Mouse (Mus musculus) megakaryocyte progenitor cell, adult 5-6 weeks (primary cell): ENCODE results near the gene Inpp4b. TPM values are rescaled to one million over a fixed set of nuclear protein-coding genes. Genes with fewer than 3 reads are reported as not detected.

Source experiments
- ATAC-seq: replicated peaks from 2 replicates; pipeline ENCODE4 v1.8.0; 2016; ENCODE audit warnings: mild to moderate bottlenecking, moderate TSS enrichment, inconsistent platforms; ENCODE audit not compliant: poor library complexity
- total RNA-seq, 2 experiments: library from RNA; stranded (forward) in 1 of 2; stranded (reverse) in 1 of 2; fragments of 157-497, 149-512 nt in 1 of 2; fragments of 200-1000 nt in 1 of 2; gene quantifications; 2 replicates each; pipeline versions ENCODE4 v1.2.3 to v1.2.4; 2015 to 2017

The Inpp4b gene
- total RNA-seq, 2 experiments from 2014 or later: 0.42 to 1.9 TPM

GRCm38 (mm10) chr8:82106131-82106530, 763.8 kb downstream of the Inpp4b start:
- ATAC-seq: no peak

- ATAC-seq: no peak
Observed at GRCm38 (mm10) chr8:82150272-82150671, 807.9 kb downstream of the Inpp4b start.

- peak; percentile 68 for ATAC-seq
Observed at GRCm38 (mm10) chr8:82157928-82158327, 815.6 kb downstream of the Inpp4b start.
